Mouse (Mus musculus): ENCODE results near the gene Eno1. TPM values are rescaled to one million over a fixed set of nuclear protein-coding genes. Genes with fewer than 3 reads are reported as not detected.

Eno1 gene
- total and polyA plus RNA-seq, 2 experiments = 283 to 392 TPM

GRCm38 (mm10) chr4:150236031-150236430 is 490 bp upstream of the Eno1 start:
- no peak for TF ChIP-seq POLR2A (IDR thresholded peaks at IDR 0.05; ENCODE audit: extremely low read depth, insufficient read depth, low read length)
- no peak for TF ChIP-seq CTCF (IDR thresholded peaks at IDR 0.05; ENCODE audit: low read depth, low read length)
- no peak overlapping the region for H3K4me3 ChIP-seq (ENCODE audit: insufficient read depth, low read depth, low read length)
- H3K27ac ChIP-seq (replicated peaks; ENCODE audit: insufficient read depth, low read depth, low read length) = peak overlapping the region; percentile 93
- H3K4me1 ChIP-seq (ENCODE audit: control insufficient read depth, insufficient read depth, low read length) = peaks cover 22% of the 10 kb centered on the region
- no peaks in the 10 kb centered on the region for H3K27me3 ChIP-seq (ENCODE audit: control insufficient read depth, insufficient read depth, low read length)
- WGBS = 67% methylated on average over 8 of the region's 8 CpGs
- peak overlapping the region; percentile 90 for H3K9ac ChIP-seq (ENCODE audit: low read depth, low read length)
- peaks cover 13% of the 10 kb centered on the region for H3K79me2 ChIP-seq (ENCODE audit: control insufficient read depth, insufficient read depth, low read length)
- peaks cover 12% of the 10 kb centered on the region; the same call in 1 of the 2 replicates for H3K36me3 ChIP-seq (ENCODE audit: control insufficient read depth, insufficient read depth, low read length)
- DNase-seq (ENCODE audit: extremely low read depth, low read depth, low spot score) = no peak

DNA sequence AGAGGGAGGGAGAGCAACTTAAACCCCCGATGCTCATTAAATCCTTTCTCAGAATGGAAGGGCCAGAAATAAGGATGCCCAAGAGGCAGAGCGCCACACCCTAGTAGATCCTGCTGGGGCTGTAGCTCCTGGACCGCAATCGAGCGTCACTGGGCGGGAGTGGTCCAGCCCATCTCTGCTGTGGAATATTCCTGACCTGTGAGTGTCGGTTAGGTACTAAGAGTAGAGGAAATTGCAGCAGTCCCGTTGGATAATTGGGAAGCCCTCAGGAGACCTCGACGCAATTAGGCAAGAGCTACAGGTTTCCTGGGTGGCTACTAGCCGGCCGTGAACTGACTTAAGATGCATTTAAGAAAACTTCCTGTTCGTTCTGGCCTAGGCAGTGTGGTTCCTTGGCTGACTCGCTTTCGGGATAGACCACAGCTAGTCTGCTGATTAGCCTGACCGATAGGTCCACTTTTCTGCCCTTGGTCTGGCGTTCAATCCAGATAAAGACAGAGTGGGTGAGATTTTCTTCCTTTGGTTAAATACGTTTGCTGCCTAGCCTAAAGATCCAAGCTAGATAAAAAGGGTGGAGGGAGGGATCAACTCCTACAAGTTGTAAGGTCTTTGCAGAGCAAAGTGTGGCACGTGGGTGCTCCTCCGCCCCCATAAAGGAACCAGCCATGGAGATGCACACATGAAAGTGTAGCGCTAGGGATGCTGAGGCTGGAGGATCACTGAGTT is 1.3 kb downstream of the Eno1 start:
- Histone ChIP-seq H3K27ac (replicated peaks; ENCODE audit: insufficient read depth, low read depth, low read length) (peak overlapping the region; percentile 73), H3K9ac (ENCODE audit: low read depth, low read length) (peak overlapping the region; percentile 83), H3K4me3 (ENCODE audit: insufficient read depth, low read depth, low read length) (peak overlapping the region; percentile 66), H3K79me2 (ENCODE audit: control insufficient read depth, insufficient read depth, low read length) (peaks cover 13% of the 10 kb centered on the region), H3K4me1 (ENCODE audit: control insufficient read depth, insufficient read depth, low read length) (peaks cover 25% of the 10 kb centered on the region), H3K27me3 (ENCODE audit: control insufficient read depth, insufficient read depth, low read length) (no peaks in the 10 kb centered on the region), H3K36me3 (ENCODE audit: control insufficient read depth, insufficient read depth, low read length) (peaks cover 29% of the 10 kb centered on the region)
- no peak for DNase-seq (ENCODE audit: extremely low read depth, low read depth, low spot score)
- no peak for TF ChIP-seq CTCF (IDR thresholded peaks at IDR 0.05; ENCODE audit: low read depth, low read length)
- no peak for TF ChIP-seq POLR2A (IDR thresholded peaks at IDR 0.05; ENCODE audit: extremely low read depth, insufficient read depth, low read length)
- WGBS = 2% methylated on average over 21 of the region's 21 CpGs

DNA sequence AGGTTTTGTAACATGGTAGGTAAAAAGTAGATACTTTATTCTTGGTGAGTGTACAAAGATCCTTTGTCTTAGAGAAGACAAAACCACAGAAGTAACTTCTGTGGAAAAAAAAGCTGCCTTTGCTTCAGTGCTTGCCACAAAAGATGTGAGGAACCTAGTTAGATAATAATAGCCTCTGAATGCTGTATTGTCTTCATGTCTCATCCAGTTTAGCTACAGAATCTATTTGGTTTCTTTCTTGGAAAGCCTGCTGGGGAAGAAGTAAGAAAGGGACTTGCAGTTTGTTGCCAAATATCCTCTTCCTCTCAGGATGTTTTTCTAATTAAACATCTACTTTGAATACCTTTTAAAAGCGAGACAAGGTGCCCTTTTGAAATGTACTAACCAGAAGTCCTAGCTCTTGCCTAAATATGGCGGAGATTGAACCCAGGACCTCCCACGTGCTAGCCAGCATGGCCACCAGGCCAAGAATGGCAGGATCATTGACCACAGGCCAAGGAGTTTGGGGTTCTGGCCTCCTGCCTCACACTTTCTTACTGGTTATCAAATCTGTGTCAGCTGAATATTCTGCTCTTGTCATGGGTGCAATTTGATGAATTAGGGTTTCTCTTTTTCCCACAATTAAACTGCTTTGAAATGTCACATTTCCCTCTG is 2.0 kb downstream of the Eno1 start:
- 8% methylated on average over 3 of the region's 3 CpGs for WGBS
- Histone ChIP-seq H3K79me2 (ENCODE audit: control insufficient read depth, insufficient read depth, low read length) (peaks cover 13% of the 10 kb centered on the region), H3K4me1 (ENCODE audit: control insufficient read depth, insufficient read depth, low read length) (peaks cover 25% of the 10 kb centered on the region), H3K27me3 (ENCODE audit: control insufficient read depth, insufficient read depth, low read length) (no peaks in the 10 kb centered on the region), H3K36me3 (ENCODE audit: control insufficient read depth, insufficient read depth, low read length) (peaks cover 36% of the 10 kb centered on the region), H3K9ac (ENCODE audit: low read depth, low read length) (peak overlapping the region; percentile 4), H3K4me3 (ENCODE audit: insufficient read depth, low read depth, low read length) (peak overlapping the region; percentile 66; the same call in 1 of the 2 replicates), H3K27ac (replicated peaks; ENCODE audit: insufficient read depth, low read depth, low read length) (peak overlapping the region; percentile 4; the same call in 1 of the 2 replicates)
- TF ChIP-seq POLR2A (IDR thresholded peaks at IDR 0.05; ENCODE audit: extremely low read depth, insufficient read depth, low read length) = no peak
- TF ChIP-seq CTCF (IDR thresholded peaks at IDR 0.05; ENCODE audit: low read depth, low read length) = no peak
- peak; percentile 62 for DNase-seq (ENCODE audit: extremely low read depth, low read depth, low spot score)

DNA sequence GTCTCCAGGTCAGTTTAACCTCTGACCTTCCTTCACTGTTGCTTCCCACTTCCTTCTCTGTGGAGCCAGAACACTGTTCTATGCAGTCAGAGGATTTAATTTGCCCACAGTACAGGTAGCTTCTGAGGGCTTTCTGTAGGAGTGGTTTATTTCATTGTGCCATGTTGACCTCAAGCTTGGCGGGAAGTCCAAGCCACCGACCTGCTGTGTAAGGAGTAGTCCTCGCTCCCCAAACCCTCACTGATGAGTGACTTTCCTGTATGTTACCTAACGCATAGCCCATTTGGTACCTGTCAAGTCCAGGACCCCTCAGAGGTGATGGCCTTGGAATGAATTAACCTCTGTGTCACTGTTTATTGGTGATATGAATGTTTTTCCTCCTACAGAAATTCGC is 2.6 kb downstream of the Eno1 start:
- Histone ChIP-seq H3K4me3 (ENCODE audit: insufficient read depth, low read depth, low read length) (no peak overlapping the region), H3K27me3 (ENCODE audit: control insufficient read depth, insufficient read depth, low read length) (no peaks in the 10 kb centered on the region), H3K79me2 (ENCODE audit: control insufficient read depth, insufficient read depth, low read length) (peaks cover 13% of the 10 kb centered on the region), H3K36me3 (ENCODE audit: control insufficient read depth, insufficient read depth, low read length) (peaks cover 41% of the 10 kb centered on the region), H3K9ac (ENCODE audit: low read depth, low read length) (peak overlapping the region; percentile 4), H3K4me1 (ENCODE audit: control insufficient read depth, insufficient read depth, low read length) (peaks cover 25% of the 10 kb centered on the region), H3K27ac (replicated peaks; ENCODE audit: insufficient read depth, low read depth, low read length) (peak overlapping the region; percentile 4; the same call in 1 of the 2 replicates)
- 45% methylated on average over 5 of the region's 5 CpGs for WGBS
- no peak for DNase-seq (ENCODE audit: extremely low read depth, low read depth, low spot score)
- TF ChIP-seq CTCF (IDR thresholded peaks at IDR 0.05; ENCODE audit: low read depth, low read length) = no peak
- TF ChIP-seq POLR2A (IDR thresholded peaks at IDR 0.05; ENCODE audit: extremely low read depth, insufficient read depth, low read length) = no peak

- no peak for DNase-seq (ENCODE audit: extremely low read depth, low read depth, low spot score)
- H3K27me3 ChIP-seq (ENCODE audit: control insufficient read depth, insufficient read depth, low read length) = no peaks in the 10 kb centered on the region
- peak overlapping the region; percentile 29; the same call in 1 of the 2 replicates for H3K9ac ChIP-seq (ENCODE audit: low read depth, low read length)
- TF ChIP-seq POLR2A (IDR thresholded peaks at IDR 0.05; ENCODE audit: extremely low read depth, insufficient read depth, low read length) (no peak), CTCF (IDR thresholded peaks at IDR 0.05; ENCODE audit: low read depth, low read length) (no peak)
- peaks cover 25% of the 10 kb centered on the region for H3K4me1 ChIP-seq (ENCODE audit: control insufficient read depth, insufficient read depth, low read length)
- no peak overlapping the region for H3K27ac ChIP-seq (replicated peaks; ENCODE audit: insufficient read depth, low read depth, low read length)
- peaks cover 44% of the 10 kb centered on the region for H3K36me3 ChIP-seq (ENCODE audit: control insufficient read depth, insufficient read depth, low read length)
- no peak overlapping the region for H3K4me3 ChIP-seq (ENCODE audit: insufficient read depth, low read depth, low read length)
- peaks cover 13% of the 10 kb centered on the region for H3K79me2 ChIP-seq (ENCODE audit: control insufficient read depth, insufficient read depth, low read length)
- 33% methylated on average over 6 of the region's 6 CpGs for WGBS
These were observed 3.0 kb downstream of the Eno1 start for GRCm38 (mm10) chr4:150239503-150239902.

All from liver, adult 2 months (tissue).